Mouse (Mus musculus) left cerebral cortex, postnatal 25 days (tissue): ENCODE data around the gene Armc9. TPM values are rescaled to one million over a fixed set of nuclear protein-coding genes. Genes with fewer than 3 reads are reported as not detected.

ENCODE experiments used
- DNase-seq, 2 experiments: peaks; one replicate each; pipeline ENCODE4 v3.0.0; 2022; ENCODE audit warnings: low spot score in 2 of 2, mixed read lengths in 1 of 2
- intact Hi-C: fragments of 180-260 bp; cut with DNase I; formaldehyde crosslinking; loops from one replicate; pipeline ENCODE4 v1.15.1; 2025
- total RNA-seq, 2 experiments: library from RNA; stranded (reverse); gene quantifications; 2 replicates each; pipeline ENCODE4 v1.2.3; 2021

Armc9 gene
- total RNA-seq, result 10 to 100 TPM; 39.1 to 45.9 TPM

DNA sequence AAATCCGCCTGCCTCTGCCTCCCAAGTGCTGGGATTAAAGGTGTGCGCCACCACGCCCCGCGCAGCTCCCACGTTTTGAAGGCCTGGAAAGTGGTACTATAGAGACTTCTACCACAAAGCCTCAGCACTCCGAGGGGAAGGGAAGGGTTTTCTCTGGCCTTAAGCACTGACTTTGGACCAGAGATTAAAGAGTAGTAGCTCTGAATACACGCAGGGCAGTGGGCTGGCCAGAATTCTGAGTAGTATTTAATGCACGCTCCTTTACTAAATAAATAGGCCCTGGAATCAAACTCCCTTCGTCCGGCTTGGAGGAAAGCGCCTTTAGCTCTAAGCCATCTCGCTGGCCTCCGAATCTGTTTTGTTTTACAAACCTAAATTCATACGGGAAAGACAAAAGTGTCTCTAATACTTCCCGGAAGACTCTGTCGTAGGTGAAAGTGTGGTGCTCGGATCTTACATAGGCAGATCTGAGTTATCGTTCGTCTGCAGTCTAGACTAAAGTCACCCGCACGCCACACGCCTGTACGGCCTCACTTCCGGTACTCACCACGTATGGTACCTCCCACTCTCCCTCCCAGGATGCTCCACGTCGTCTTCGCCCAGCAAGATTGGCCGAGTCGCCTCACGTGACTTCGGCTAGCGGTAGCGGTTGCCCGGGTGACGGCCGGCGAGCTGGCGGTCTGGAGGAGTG, at the start of gene Armc9:
TSS of gene Armc9 (plus strand) at position 648 of the 691 bp plus-strand sequence.
- intact Hi-C loops, result no loop called here
- peak; percentile 96 to 99 for DNase-seq

DNA sequence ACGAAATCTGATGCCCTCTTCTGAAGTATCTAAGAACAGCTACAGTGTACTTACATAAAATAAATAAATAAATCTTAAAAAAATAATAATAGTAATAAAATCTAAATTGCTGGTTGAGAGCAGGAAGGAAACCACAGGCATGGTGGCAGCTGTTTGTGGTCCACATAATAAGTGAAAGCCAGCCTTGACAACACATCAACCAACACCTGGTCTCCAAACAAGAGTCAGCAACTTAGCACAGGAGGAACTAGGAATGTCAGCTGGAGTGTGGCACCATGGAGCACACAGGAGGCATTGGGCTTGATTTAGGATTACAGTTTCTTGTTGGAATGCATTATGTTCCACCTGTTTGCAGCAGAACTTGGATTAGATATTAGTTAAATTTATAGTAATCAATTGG, 49.5 kb upstream of the Armc9 start:
- no peak for DNase-seq
- intact Hi-C loops, result no loop called here

DNA sequence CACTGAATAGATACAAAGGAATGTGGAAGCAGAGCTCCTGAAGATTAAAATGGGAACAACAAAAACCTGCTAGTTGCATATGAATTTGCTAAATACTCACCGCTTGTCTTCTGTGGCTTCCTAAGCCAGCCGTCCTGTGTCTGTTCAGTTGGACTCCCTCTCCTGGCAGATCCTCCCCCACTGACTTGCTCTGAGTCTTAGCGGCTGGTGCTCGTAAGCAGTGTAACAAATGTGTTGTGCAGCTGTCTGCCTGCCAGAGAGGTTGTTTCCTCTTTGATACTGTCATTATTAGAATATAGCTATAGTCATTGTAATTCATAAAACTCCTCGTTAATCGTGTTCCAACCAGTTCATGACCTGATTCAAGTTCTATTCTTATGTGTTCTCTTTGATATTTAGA, 42.8 kb upstream of the Armc9 start, which contains the start of gene Htr2b:
TSS of gene Htr2b (minus strand) at position 192 of the 400 bp plus-strand sequence.
- intact Hi-C loops, result no loop called here
- DNase-seq, result peak; percentile 43 to 71

DNA sequence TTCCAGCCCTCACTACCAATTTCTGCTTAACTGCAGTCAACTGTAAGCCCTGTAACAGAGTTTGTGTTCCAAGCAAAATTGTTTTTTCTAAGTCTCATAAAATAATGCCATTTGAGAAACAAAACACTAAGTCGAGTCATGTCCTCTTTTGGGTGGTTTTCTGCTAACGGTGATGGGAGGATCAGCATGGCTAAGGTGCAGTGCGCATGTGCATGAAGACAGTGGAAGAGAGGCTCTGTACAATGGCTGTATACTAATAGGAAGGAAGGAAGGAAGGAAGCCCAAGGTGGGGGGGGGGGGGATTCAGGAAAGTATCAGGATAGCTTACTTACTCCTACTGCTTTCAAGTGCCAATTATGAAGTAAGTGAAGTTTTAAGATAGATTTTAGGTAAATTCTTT, 40.4 kb upstream of the Armc9 start:
- no peak for DNase-seq
- intact Hi-C loops, result no loop called here

DNA sequence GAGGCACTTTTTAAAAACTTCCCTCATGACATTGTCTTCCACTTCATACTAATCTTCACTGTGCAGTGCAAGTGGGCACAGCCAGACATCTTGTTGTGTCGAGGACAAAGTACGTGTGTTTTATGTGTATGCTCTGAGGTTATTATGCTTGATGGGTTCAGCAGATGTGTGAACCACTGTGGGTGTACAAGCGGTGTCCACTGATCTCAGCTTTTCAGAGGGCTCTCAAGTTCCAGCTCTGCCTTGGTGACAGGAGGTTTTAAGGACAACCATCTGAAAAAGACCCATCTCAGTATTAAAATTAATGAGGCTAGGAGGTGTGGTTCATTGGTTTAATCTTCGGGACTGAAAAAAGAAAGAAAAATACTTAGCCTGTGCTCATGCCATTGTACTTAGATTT, 35.0 kb upstream of the Armc9 start:
- intact Hi-C loops, result no loop called here
- no peak for DNase-seq

DNA sequence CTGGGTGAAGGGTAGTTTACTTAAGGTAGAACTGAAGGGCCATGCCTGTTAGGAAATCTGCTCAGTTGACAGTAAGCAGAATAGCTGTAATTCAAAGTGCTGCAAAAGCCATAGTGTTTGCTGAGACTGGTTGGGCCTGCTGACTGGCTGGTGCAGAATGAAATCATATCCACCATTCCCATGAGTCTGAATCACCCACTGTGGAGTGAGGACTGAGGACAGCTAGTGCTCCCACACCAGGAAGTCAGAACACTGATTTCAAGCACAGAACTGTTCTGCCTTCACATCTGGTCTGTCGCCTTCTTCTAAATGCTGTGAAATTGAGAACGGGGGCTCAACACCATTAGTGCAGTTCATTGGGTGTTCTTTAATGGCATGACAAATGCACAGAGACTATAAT, 28.5 kb upstream of the Armc9 start:
- intact Hi-C loops, result no loop called here
- peak in 1 of 2 experiments; percentile 25 for DNase-seq

DNA sequence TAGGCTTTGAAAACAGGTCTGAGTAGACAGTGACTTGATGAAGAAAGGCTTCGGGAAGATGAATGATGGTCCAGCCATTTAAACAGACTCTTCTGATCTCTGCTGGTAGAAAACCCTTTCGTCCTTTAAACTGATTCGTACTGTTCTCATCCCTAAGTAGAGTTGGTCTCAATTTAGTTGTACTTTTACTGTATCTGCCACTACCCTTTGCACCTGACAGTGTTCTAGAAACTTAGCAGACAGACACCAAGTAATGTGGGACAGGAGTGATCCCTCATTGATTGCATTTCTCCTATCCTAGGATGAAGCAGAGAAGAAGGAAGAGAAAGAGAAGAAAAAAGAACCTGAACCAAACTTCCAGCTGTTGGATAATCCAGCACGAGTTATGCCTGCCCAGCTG, 21.2 kb upstream of the Armc9 start, which contains the start of gene Gm21972:
TSS of gene Gm21972 (plus strand) at position 301 of the 400 bp plus-strand sequence.
- DNase-seq, result no peak
- intact Hi-C loops, result no loop called here

DNA sequence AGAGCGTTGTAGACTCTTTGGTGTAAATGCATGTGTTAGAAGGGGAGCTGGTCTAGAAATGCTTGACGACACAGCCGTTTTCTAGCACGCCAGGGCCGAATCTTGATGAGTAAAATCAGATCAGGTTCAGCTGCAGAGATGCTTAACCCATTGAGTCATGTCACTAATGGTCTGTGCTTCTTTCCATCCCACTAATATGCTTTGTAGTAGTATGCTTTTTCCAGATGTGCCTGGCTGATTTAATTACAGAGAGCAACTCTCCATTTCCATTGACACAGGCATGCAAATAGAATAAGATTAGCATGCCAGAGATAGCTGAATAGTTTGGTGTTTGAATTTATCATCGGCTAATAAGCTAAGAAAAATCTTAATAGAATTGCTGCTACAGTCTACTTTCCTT, 19.3 kb upstream of the Armc9 start:
- DNase-seq, result no peak
- intact Hi-C loops, result no loop called here

DNA sequence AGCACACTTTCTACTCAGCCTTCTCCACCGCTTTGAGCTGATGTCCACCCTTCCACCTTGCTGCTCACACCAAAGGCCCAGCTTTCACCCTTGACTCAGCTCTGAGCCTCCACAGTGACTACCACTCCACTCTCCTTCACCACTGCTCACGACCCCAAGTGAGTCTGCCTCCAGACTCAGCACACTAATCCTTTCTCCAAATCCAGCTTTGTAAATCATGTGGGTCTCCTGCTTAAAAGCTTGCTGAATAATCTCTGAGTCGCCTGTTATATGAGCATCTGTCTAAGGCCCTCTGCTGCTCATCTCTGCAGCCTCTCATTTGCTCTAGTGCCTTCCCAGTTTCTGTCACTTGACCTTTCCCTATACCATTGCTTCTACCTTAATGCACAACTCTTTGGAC, 13.5 kb upstream of the Armc9 start:
- intact Hi-C loops, result no loop called here
- DNase-seq, result no peak

DNA sequence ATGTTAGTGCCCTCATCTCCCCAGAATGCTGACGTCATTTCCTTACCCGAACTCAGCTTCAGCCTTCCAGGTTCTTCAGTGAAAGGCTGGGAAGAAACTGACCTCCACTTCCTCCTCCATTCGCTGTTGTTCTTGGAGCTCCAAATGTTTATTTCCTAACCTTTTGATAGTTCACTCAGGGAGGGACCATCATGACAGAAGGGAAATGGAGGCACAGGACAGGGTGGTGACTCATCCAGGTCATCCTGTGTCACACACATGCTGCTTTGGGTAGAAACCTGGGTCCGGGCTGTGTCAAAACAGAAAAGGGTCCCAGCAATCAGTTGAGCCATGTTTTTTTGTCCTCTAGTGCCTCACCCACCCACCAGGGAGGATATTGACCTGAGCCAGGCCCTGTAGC, 11.4 kb upstream of the Armc9 start:
- DNase-seq, result no peak
- intact Hi-C loops, result no loop called here

DNA sequence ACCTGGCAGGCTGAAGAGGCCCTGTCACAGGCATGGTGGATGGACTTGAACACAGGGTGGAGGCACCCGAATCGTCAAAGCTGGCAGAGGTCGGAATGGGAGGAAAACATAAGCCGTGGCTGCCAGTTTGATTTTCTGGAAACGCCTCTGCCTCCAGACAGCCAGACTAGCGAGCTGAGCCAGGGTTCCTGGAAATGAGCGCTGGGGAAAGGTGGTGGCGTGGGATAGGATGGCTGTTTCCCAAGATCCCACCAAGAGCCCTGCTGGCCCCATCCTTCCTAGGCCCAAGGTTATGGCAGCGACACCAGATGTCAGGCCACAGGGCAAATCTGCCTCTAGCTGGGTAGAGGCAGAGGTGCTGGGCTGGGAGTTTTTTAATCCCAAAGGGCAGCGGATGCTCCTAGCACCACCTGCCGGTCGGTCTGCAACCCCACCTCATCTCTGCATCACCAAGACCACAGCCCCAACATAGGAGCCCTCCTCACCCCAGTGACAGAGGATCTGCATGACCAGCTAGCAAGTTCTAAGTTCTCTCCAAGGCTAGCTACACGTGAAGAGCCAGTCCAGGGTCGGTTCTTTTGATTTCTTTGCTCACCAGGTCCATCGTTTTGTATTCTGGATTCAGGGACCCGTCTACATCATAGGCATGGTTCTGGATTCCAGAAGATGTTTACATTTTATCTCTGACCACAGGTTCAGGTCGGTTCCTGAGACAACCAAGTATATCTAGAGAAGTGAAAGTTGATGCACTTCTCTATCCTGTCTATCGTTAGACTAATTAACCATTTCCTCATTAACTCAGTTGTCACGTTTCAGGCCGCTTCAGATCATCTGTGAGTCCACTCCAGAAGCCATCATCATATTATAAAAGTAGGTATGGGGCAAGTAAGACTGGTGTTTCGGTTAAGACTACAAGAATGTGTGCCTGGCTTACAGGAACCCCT, 10.3 kb upstream of the Armc9 start:
- peak in 1 of 2 experiments; percentile 11 for DNase-seq
- intact Hi-C loops, result no loop called here

DNA sequence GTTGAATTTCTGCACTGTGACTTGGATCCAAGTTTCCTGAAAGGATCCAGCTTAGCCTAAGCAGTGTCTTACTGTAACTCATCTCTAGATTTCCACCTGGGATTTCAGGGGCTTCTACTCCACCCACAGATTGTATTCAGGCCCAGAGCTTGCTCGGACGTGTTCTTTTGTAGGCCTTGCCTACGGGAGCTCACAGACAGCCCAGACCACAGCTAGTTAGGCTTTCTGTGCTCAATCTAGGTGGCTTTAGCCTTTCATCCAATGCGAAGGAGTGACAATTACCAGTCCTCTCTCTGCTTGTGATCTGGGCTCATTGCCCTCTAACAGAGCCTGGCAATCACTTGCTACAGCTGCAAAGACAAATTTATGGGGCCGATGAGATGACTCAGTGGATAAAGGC, 8.3 kb upstream of the Armc9 start:
- intact Hi-C loops, result no loop called here
- DNase-seq, result no peak

DNA sequence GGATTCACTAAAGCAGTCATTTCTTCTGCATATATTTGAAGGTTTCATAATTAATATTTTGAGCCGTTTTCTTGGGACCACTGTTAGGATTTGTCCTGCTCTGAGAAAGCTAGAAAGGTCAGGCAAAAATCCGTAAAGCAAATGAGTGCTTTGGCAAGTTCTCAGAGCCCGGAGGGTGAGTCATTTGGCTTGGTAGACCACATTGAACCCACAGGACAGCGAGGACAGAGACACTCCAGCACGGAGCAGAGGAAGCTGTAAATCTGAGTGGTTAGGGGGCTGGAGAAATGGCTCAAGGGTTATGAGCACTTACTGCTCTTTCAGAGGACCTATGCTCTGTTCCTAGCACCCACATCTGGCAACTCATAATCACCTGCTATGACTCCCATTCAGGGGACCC, 7.0 kb upstream of the Armc9 start:
- intact Hi-C loops, result no loop called here
- DNase-seq, result no peak

DNA sequence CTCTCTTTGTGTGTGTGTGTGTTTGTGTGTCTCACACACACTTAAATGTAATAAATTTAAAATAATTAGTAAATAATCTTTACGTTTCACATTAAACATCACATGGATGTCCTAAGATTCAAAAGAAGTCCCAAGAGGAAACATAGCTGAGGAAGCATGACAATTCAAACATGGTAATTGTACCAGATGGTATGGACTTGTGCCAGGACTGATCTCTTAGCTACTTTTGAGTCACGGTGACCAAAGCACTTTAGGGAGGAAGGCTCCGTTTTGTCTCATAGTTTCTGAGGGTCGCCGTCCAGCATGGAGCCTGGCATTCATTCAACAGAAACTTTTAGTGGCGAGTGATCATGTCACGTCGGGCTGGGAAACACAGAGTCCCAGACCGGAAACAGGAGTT, 6.4 kb upstream of the Armc9 start:
- intact Hi-C loops, result no loop called here
- DNase-seq, result peak in 1 of 2 experiments; percentile 25

DNA sequence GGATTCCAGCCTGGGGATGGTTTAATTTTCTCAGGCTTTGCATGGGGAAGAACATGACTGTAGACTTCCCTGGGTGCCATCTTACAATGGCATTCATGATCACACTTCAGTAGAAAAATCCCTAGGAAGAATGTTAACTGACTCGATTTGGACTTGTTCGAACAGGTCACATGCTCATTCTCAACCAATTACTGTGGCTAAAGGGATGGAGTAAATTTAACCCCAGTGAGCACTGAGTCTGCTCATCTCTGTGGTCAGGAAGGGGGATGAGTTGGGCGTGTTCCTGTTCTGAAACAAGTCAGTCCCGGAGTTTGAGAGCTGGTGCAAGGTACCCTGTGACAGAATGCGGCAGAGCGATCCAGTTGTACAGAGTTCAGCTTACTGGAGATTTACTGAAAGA, 3.7 kb upstream of the Armc9 start:
- DNase-seq, result no peak
- intact Hi-C loops, result no loop called here

DNA sequence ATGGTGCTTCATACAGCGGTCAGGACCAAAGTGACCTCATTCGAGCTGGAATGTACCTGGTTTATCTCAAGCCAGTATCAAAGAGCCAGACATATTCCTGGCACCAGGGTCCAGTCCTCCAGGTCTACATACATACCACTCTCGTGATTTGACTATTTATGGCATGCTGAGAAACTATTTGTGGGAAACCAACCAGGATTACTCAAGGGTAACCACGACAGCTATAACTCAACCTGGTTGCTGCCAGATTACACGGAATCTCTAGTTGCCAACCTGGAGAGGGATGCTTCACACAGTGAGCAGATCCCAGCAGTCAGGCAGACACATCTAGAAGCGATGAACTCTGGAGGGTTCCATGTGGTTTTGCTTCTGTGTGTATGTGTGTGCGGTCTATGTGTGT, 3.2 kb upstream of the Armc9 start:
- DNase-seq, result no peak
- intact Hi-C loops, result no loop called here

DNA sequence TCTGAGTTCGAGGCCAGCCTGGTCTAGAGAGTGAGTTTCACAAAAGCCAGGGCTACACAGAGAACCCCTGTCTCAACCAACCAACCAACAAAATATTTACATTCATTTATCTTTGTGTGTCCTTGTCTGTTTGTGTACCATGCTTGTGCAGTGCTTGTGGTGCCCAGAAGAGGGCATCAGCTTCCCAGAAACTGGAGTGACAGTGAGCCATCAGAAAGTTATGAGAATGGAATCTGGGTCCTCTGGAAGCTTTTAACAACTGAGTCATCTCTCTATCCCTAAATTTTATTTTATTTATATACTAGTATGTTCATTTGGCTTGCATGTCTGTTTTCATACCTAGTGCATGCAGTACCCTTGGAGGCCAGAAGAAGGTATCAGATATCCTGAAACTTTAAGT, 2.0 kb upstream of the Armc9 start:
- intact Hi-C loops, result no loop called here
- no peak for DNase-seq

DNA sequence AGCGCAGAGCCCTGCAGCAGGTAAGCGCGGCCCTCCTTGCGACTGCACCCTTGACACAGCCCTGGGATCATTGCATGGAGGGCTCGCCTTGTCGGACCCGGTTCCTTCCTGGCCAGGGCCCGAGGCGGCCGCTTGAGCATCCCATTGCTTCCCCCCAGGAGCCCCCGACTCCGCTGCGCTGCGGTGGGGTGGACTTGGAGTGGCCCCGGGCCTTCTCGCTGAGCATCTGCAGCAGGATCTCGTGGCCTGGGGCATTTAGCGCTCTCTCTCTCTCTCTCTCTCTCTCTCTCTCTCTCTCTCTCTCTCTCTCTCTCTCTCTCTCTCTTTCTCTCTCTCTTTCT, 214 bp downstream of the Armc9 start:
- intact Hi-C loops, result no loop called here
- DNase-seq, result no peak

DNA sequence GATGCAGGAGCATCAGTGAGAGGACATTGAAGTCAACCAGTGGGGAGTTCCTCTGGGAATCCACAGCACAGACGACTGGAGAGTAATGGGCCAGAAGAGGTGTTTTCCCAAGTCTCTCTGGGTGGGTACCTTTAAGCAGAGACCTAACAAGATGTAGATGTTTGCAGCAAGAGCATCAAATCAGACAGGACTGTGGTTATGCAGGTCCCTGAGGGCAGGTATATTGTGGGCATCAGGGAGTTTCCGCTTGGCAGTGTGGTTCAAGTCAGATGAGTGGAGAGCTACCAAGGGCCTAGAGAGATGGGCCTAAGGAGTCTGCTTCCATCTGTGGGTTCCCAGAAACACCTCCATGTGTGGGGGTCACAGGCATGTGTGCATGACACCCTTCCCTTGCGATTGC, 1.5 kb downstream of the Armc9 start:
- DNase-seq, result no peak
- intact Hi-C loops, result no loop called here

DNA sequence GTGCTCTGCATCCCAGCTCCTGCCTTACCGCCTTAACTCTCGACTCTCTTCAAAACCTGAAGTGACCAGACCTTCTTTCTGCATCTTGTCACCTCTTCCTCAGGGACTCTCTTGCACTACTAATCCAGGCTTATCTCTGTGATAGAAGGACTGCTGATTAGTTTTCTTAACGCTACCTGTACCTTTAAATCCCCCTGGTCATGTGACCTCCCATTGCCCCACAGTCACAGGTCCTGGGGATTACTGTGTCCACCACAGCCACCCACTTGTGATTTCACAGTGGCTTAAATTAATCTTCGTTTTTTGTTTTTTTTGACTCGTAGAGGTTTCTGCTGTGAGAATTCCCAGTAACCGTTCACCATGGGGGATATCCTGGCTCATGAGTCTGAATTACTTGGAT, 2.0 kb downstream of the Armc9 start:
- intact Hi-C loops, result no loop called here
- DNase-seq, result no peak

DNA sequence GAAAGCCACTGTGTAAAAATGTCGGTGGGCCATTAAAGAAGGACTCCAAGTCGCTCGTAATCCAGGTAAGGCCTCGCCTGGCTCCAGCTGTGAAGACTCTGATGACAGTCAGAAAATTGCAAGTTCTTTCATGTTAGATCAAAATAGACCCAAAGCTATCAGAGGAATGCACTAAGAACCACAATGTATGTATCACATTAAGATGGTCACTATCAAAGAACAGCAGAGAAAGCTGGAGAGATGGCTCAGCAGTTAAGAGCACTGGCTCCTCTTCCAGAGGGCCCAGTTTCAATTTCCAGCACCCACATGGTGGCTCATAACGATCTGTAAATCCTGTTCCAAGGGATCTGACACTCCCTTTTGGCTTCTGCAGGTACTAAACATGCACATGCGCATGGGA, 5.5 kb downstream of the Armc9 start:
- intact Hi-C loops, result no loop called here
- DNase-seq, result no peak
